8 mouse cellular contexts compared by ENCODE assay signal in genomic region chr19:11292990-11293389, GRCm38 (mm10). TPM values are rescaled to one million over a fixed set of nuclear protein-coding genes. Genes with fewer than 3 reads are reported as not detected.
A peak's percentile ranks its signal among the peaks of the same experiment; 100 is the strongest.
DNase-seq lines count a peak whose midpoint lies in the region; ATAC-seq and TF ChIP-seq lines count a peak whose summit lies in the region.

No protein-coding gene starts in this region.

- TF ChIP-seq CTCF in intestine, postnatal 0 days (IDR thresholded peaks at IDR 0.05; ENCODE audit: low read depth), result no peak
- TF ChIP-seq CTCF in cerebellum, adult 2 months (IDR thresholded peaks at IDR 0.05; ENCODE audit: borderline replicate concordance, insufficient read depth, low read depth, low read length), result no peak

- H3K4me2 ChIP-seq in forebrain, embryonic 16.5 days (ENCODE audit: low read length), result peak overlapping the region; percentile 52
- H3K4me2 ChIP-seq in intestine, postnatal 0 days (replicated peaks; ENCODE audit: low read depth), result peak overlapping the region; percentile 72
- peak overlapping the region; percentile 56 for H3K4me2 ChIP-seq in midbrain, embryonic 15.5 days

- peak; percentile 86 for DNase-seq in heart, adult 11 months
- no peak for DNase-seq in heart, postnatal 4 days
- DNase-seq in R1 (ENCODE audit: low read depth, low spot score), result peak; percentile 82
- DNase-seq in cerebellum, adult 2 months, result no peak
- DNase-seq in frontal cortex, postnatal 10 days (ENCODE audit: low spot score in 2 of 2), result no peak

- no peaks in the 10 kb centered on the region for H3K36me3 ChIP-seq in forebrain, embryonic 16.5 days (ENCODE audit: control insufficient read depth, insufficient read depth)
- no peaks in the 10 kb centered on the region for H3K36me3 ChIP-seq in intestine, postnatal 0 days (ENCODE audit: control insufficient read depth, insufficient read depth)
- H3K36me3 ChIP-seq in midbrain, embryonic 15.5 days (replicated peaks), result no peaks in the 10 kb centered on the region

- no peaks in the 10 kb centered on the region; the same call in 1 of the 2 replicates for H3K4me1 ChIP-seq in forebrain, embryonic 16.5 days (replicated peaks; ENCODE audit: control insufficient read depth, insufficient read depth, low read length)
- no peaks in the 10 kb centered on the region for H3K4me1 ChIP-seq in intestine, postnatal 0 days (replicated peaks; ENCODE audit: control insufficient read depth, insufficient read depth, low read length)
- H3K4me1 ChIP-seq in midbrain, embryonic 15.5 days, result no peaks in the 10 kb centered on the region
- no peaks in the 10 kb centered on the region for H3K4me1 ChIP-seq in cerebellum, adult 2 months (ENCODE audit: control insufficient read depth, insufficient read depth, low read length)

- peak overlapping the region; percentile 41 for H3K4me3 ChIP-seq in forebrain, embryonic 16.5 days (replicated peaks; ENCODE audit: low read length)
- H3K4me3 ChIP-seq in intestine, postnatal 0 days (ENCODE audit: low read depth, low read length), result peak overlapping the region; percentile 36
- H3K4me3 ChIP-seq in midbrain, embryonic 15.5 days, result peak overlapping the region; percentile 38
- no peak overlapping the region for H3K4me3 ChIP-seq in cerebellum, adult 2 months (replicated peaks; ENCODE audit: insufficient read depth, low read depth, low read length)

- H3K9ac ChIP-seq in forebrain, embryonic 16.5 days (replicated peaks; ENCODE audit: low read depth, low read length), result peak overlapping the region; percentile 49
- H3K9ac ChIP-seq in intestine, postnatal 0 days (ENCODE audit: low read depth, low read length), result peak overlapping the region; percentile 45
- peak overlapping the region; percentile 25; the same call in 1 of the 2 replicates for H3K9ac ChIP-seq in midbrain, embryonic 15.5 days

- no peaks in the 10 kb centered on the region for H3K27me3 ChIP-seq in forebrain, embryonic 16.5 days (replicated peaks; ENCODE audit: control insufficient read depth, insufficient read depth, low read length)
- no peaks in the 10 kb centered on the region for H3K27me3 ChIP-seq in intestine, postnatal 0 days (replicated peaks; ENCODE audit: control insufficient read depth, insufficient read depth, low read length)
- H3K27me3 ChIP-seq in midbrain, embryonic 15.5 days (replicated peaks), result no peaks in the 10 kb centered on the region
- H3K27me3 ChIP-seq in cerebellum, adult 2 months (ENCODE audit: control insufficient read depth, insufficient read depth, low read length), result no peaks in the 10 kb centered on the region

- no peak for TF ChIP-seq POLR2A in cerebellum, adult 2 months (IDR thresholded peaks at IDR 0.05; ENCODE audit: borderline replicate concordance, insufficient read depth, low read length)

- H3K27ac ChIP-seq in forebrain, embryonic 16.5 days (ENCODE audit: low read length), result no peak overlapping the region
- peak overlapping the region; percentile 60 for H3K27ac ChIP-seq in intestine, postnatal 0 days (ENCODE audit: low read depth, low read length)
- no peak overlapping the region for H3K27ac ChIP-seq in midbrain, embryonic 15.5 days
- no peak overlapping the region for H3K27ac ChIP-seq in cerebellum, adult 2 months (ENCODE audit: insufficient read depth, low read length)

- ATAC-seq in forebrain, embryonic 16.5 days, result no peak
- no peak for ATAC-seq in intestine, postnatal 0 days
- no peak for ATAC-seq in midbrain, embryonic 15.5 days (replicated peaks)

- 10% methylated on average over 12 of the region's 12 CpGs for WGBS in forebrain, embryonic 16.5 days
- 7% methylated on average over 12 of the region's 12 CpGs for WGBS in intestine, postnatal 0 days
- WGBS in midbrain, embryonic 15.5 days, result 13% methylated on average over 12 of the region's 12 CpGs
- 11% methylated on average over 12 of the region's 12 CpGs for WGBS in cerebellum, adult 2 months

- no peaks in the 10 kb centered on the region for H3K9me3 ChIP-seq in forebrain, embryonic 16.5 days (ENCODE audit: control insufficient read depth, low read length)
- no peaks in the 10 kb centered on the region for H3K9me3 ChIP-seq in intestine, postnatal 0 days (ENCODE audit: control insufficient read depth)
- no peaks in the 10 kb centered on the region for H3K9me3 ChIP-seq in midbrain, embryonic 15.5 days

RNA-seq across cellular contexts. Expression of gene Ms4a5, which starts 9.3 kb away (rescaled TPM):
- not detected for total RNA-seq in heart, postnatal 4 days (2021)
- not detected in 2 replicates for polyA plus RNA-seq in forebrain, embryonic 16.5 days (2015; fragmentation: Nextera tagmentation; extraction: Ambion mirVana)
- 0.23 TPM in 1 of 2 replicates, not detected in the other for polyA plus RNA-seq in intestine, postnatal 0 days (2015; fragmentation: Nextera tagmentation; extraction: Ambion mirVana)
- polyA plus RNA-seq in midbrain, embryonic 15.5 days (2015; fragmentation: Nextera tagmentation; extraction: Ambion mirVana), result not detected in 2 replicates
- not detected in 2 replicates for polyA plus RNA-seq in cerebellum, adult 2 months (2012; rRNA removed)

RNA-seq across cellular contexts. Expression of gene Ms4a14, which starts 21.3 kb away (rescaled TPM):
- total RNA-seq in heart, postnatal 4 days (2021), result not detected
- not detected in 2 replicates for polyA plus RNA-seq in forebrain, embryonic 16.5 days (2015; fragmentation: Nextera tagmentation; extraction: Ambion mirVana)
- polyA plus RNA-seq in intestine, postnatal 0 days (2015; fragmentation: Nextera tagmentation; extraction: Ambion mirVana), result 0.08 and 0.09 TPM in 2 replicates
- 0.04 TPM in 1 of 2 replicates, not detected in the other for polyA plus RNA-seq in midbrain, embryonic 15.5 days (2015; fragmentation: Nextera tagmentation; extraction: Ambion mirVana)
- 0.07 and 0.13 TPM in 2 replicates for polyA plus RNA-seq in cerebellum, adult 2 months (2012; rRNA removed)

RNA-seq across cellular contexts. Expression of gene Ms4a1, which starts 26.9 kb away (rescaled TPM):
- under 1 TPM; 0.36 to 0.57 TPM for total RNA-seq in heart, postnatal 4 days (2021)
- polyA plus RNA-seq in forebrain, embryonic 16.5 days (2015; fragmentation: Nextera tagmentation; extraction: Ambion mirVana), result not detected in 2 replicates
- 0.12 and 0.16 TPM in 2 replicates for polyA plus RNA-seq in intestine, postnatal 0 days (2015; fragmentation: Nextera tagmentation; extraction: Ambion mirVana)
- not detected in 2 replicates for polyA plus RNA-seq in midbrain, embryonic 15.5 days (2015; fragmentation: Nextera tagmentation; extraction: Ambion mirVana)
- 0.05 and 0.10 TPM in 2 replicates for polyA plus RNA-seq in cerebellum, adult 2 months (2012; rRNA removed)

RNA-seq across cellular contexts. Expression of gene Ms4a7, which starts 43.0 kb away (rescaled TPM):
- total RNA-seq in heart, postnatal 4 days (2021), result 1 to 10 TPM; 1.4 to 2.4 TPM
- 2.0 and 2.1 TPM in 2 replicates for polyA plus RNA-seq in forebrain, embryonic 16.5 days (2015; fragmentation: Nextera tagmentation; extraction: Ambion mirVana)
- polyA plus RNA-seq in intestine, postnatal 0 days (2015; fragmentation: Nextera tagmentation; extraction: Ambion mirVana), result 10.1 and 10.6 TPM in 2 replicates
- 3.8 and 5.4 TPM in 2 replicates for polyA plus RNA-seq in midbrain, embryonic 15.5 days (2015; fragmentation: Nextera tagmentation; extraction: Ambion mirVana)
- polyA plus RNA-seq in cerebellum, adult 2 months (2012; rRNA removed), result 0.33 and 0.71 TPM in 2 replicates

Comparison
In these comparisons a context has a peak if more than half of its experiments do, and no peak if none do; other contexts are left out.
1. DNase-seq: peak in heart, adult 11 months (single experiment) and R1 (single experiment); none in heart, postnatal 4 days (single experiment), cerebellum, adult 2 months (0 of 2) and frontal cortex, postnatal 10 days (0 of 2).
2. Peak in every context shown above with its lines, with median percentiles within 50 percentile points of each other: H3K4me2 ChIP-seq and H3K9ac ChIP-seq.